ENCODE assay signal across 16 mouse cellular contexts in the genomic region with DNA sequence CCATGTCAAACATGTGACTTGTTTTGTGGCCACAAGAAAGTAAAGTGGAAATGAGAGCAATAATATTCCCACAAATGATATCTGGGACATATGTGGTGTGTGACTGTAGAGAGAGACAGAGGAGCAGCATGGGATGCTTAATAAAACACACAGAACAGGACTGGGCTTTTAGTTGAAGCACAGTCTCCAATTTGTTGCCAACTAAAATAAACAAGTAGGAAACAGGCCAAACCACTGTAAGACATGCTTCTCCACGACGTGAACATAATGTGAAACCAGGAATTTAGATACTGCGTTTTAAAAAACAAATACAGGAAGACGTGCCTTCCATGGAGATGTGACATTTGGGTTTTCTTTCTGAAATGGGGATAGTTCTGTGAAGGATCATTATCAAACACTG.
DNase-seq lines count a peak whose midpoint lies in the region; ATAC-seq and TF ChIP-seq lines count a peak whose summit lies in the region.
"Had no signal": no experiment of that assay in that cellular context is flagged by ENCODE, and none has a peak within 500 bp of the region (broad histone marks: within the 10 kb centered on the region; RNA-seq: fewer than 3 reads in every experiment).

No protein-coding gene starts in this region.

- H3K4me3 ChIP-seq in kidney, embryonic 15.5 days (replicated peaks) = no peak overlapping the region
- no peak overlapping the region for H3K4me3 ChIP-seq in kidney, embryonic 14.5 days (ENCODE audit: low read length)
- H3K4me3 ChIP-seq in cerebellum, adult 2 months (replicated peaks; ENCODE audit: insufficient read depth, low read depth, low read length) = no peak overlapping the region
- H3K4me3 ChIP-seq: forebrain, embryonic 12.5 days; layer of hippocampus, adult 2 months had no signal

- H3K27me3 ChIP-seq in kidney, embryonic 15.5 days = no peaks in the 10 kb centered on the region
- no peaks in the 10 kb centered on the region for H3K27me3 ChIP-seq in kidney, embryonic 14.5 days (ENCODE audit: control insufficient read depth, insufficient read depth, low read length)
- H3K27me3 ChIP-seq in cerebellum, adult 2 months (ENCODE audit: control insufficient read depth, insufficient read depth, low read length) = no peaks in the 10 kb centered on the region
- H3K27me3 ChIP-seq: forebrain, embryonic 12.5 days; Patski had no signal

- 53% methylated on average over 4 of the region's 4 CpGs for WGBS in kidney, embryonic 15.5 days
- WGBS in kidney, embryonic 14.5 days = 66% methylated on average over 4 of the region's 4 CpGs
- 67% methylated on average over 4 of the region's 4 CpGs for WGBS in cerebellum, adult 2 months

- no peak for TF ChIP-seq POLR2A in cerebellum, adult 2 months (IDR thresholded peaks at IDR 0.05; ENCODE audit: borderline replicate concordance, insufficient read depth, low read length)

- H3K4me1 ChIP-seq in kidney, embryonic 15.5 days = 0 out of 2 replicates have a peak, but pooled peaks cover 3% of the 10 kb centered on the region
- no peaks in the 10 kb centered on the region for H3K4me1 ChIP-seq in kidney, embryonic 14.5 days (ENCODE audit: control insufficient read depth, insufficient read depth, low read length)
- no peaks in the 10 kb centered on the region for H3K4me1 ChIP-seq in cerebellum, adult 2 months (ENCODE audit: control insufficient read depth, insufficient read depth, low read length)
- H3K4me1 ChIP-seq: forebrain, embryonic 12.5 days had no signal

- no peaks in the 10 kb centered on the region for H3K9me3 ChIP-seq in kidney, embryonic 15.5 days (replicated peaks)
- no peaks in the 10 kb centered on the region for H3K9me3 ChIP-seq in kidney, embryonic 14.5 days (ENCODE audit: control insufficient read depth, low read length)
- H3K9me3 ChIP-seq: forebrain, embryonic 12.5 days had no signal

- ATAC-seq in kidney, embryonic 15.5 days (replicated peaks; ENCODE audit: low FRiP score) = no peak
- ATAC-seq in kidney, embryonic 14.5 days (ENCODE audit: low FRiP score, low TSS enrichment) = no peak
- ATAC-seq: activated CD4-positive, CD25-positive, alpha-beta regulatory T cell, adult 4 months; Patski had no signal

- H3K36me3 ChIP-seq in kidney, embryonic 15.5 days = no peaks in the 10 kb centered on the region
- H3K36me3 ChIP-seq in kidney, embryonic 14.5 days (ENCODE audit: control insufficient read depth, insufficient read depth, low read length) = no peaks in the 10 kb centered on the region
- H3K36me3 ChIP-seq: forebrain, embryonic 12.5 days had no signal

- intact Hi-C loops in heart, postnatal 25 days (cut with DNase I) = loop anchor here (5.0 to 10.0 kb wide), 2 partner anchors 37 to 320 kb away; partner anchors contain the start of gene Pten

- H3K9ac ChIP-seq in kidney, embryonic 15.5 days = no peak overlapping the region
- no peak overlapping the region for H3K9ac ChIP-seq in kidney, embryonic 14.5 days (ENCODE audit: low read depth, low read length)
- H3K9ac ChIP-seq: forebrain, embryonic 12.5 days had no signal

- H3K4me2 ChIP-seq in kidney, embryonic 15.5 days = no peak overlapping the region
- no peak overlapping the region for H3K4me2 ChIP-seq in kidney, embryonic 14.5 days (replicated peaks; ENCODE audit: low read depth, low read length)
- H3K4me2 ChIP-seq: forebrain, embryonic 12.5 days had no signal

- no peak for TF ChIP-seq CTCF in cerebellum, adult 2 months (IDR thresholded peaks at IDR 0.05; ENCODE audit: borderline replicate concordance, insufficient read depth, low read depth, low read length)

- peak; percentile 53 to 71 for DNase-seq in heart, adult 18-20 months
- DNase-seq in heart, postnatal 25 days (ENCODE audit: low spot score) = no peak
- peak; percentile 18 for DNase-seq in lung, postnatal 10 days
- no peak for DNase-seq in lung, postnatal 14 days
- DNase-seq in cerebellum, adult 2 months = no peak
- DNase-seq: adrenal gland, postnatal 25 days; cerebellum, adult 18-20 months; liver; right cerebral cortex, adult 18-20 months; thymus, postnatal 4 days had no signal

- peak overlapping the region; percentile 13; the same call in 1 of the 2 replicates for H3K27ac ChIP-seq in kidney, embryonic 15.5 days
- H3K27ac ChIP-seq in kidney, embryonic 14.5 days (ENCODE audit: low read depth, low read length) = no peak overlapping the region
- H3K27ac ChIP-seq in cerebellum, adult 2 months (ENCODE audit: insufficient read depth, low read length) = no peak overlapping the region
- H3K27ac ChIP-seq: forebrain, embryonic 12.5 days; layer of hippocampus, adult 2 months had no signal

Comparison
In these comparisons a context has a peak if more than half of its experiments do, and no peak if none do; other contexts are left out.
1. DNase-seq: peak in heart, adult 18-20 months (2 of 2) and lung, postnatal 10 days (single experiment); none in heart, postnatal 25 days (single experiment), lung, postnatal 14 days (single experiment) and cerebellum, adult 2 months (0 of 2).